Mouse (Mus musculus) spleen, adult 2 months (tissue): ENCODE measurements around the gene Trcg1.
"Not testable (repeated sequence)": the region's sequence is repeated elsewhere in the genome, so short reads cannot be mapped to it uniquely, and the experiment has no call there.

Experiments
- CTCF ChIP-seq: fragments of 200-500 bp; IDR thresholded peaks from 2 replicates; pipeline ENCODE4 v1.5.1; 2011; ENCODE audit warnings: mild to moderate bottlenecking, inconsistent platforms; ENCODE audit not compliant: insufficient read depth, insufficient read length, insufficient replicate concordance; ENCODE audit errors: extremely low read depth
- POLR2A ChIP-seq: fragments of 200-500 bp; IDR thresholded peaks from 2 replicates; pipeline ENCODE4 v1.6.1; 2011; ENCODE audit warnings: low read depth, low read length, inconsistent platforms

- TF ChIP-seq CTCF, POLR2A: not testable (repeated sequence)
Observed at GRCm38 (mm10) chr9:57203571-57203970, 32.8 kb upstream of the Trcg1 start.
